Mouse (Mus musculus): Measurements from ENCODE around the gene Strip2. TPM values are rescaled to one million over a fixed set of nuclear protein-coding genes. Genes with fewer than 3 reads are reported as not detected.

Strip2 gene
- polyA plus RNA-seq, 1 experiment: 0.88 TPM

- Histone ChIP-seq H3K27me3 (ENCODE audit: control insufficient read depth, insufficient read depth, low read length, poor library complexity, severe bottlenecking) (no peaks in the 10 kb centered on the region), H3K4me1 (ENCODE audit: control insufficient read depth, insufficient read depth, low read length) (no peaks in the 10 kb centered on the region), H3K4me3 (ENCODE audit: low read depth, low read length) (no peak overlapping the region), H3K27ac (ENCODE audit: insufficient read depth, low read length) (no peak overlapping the region), H3K9me3 (replicated peaks; ENCODE audit: control insufficient read depth, insufficient read depth, low read length, poor library complexity, severe bottlenecking) (no peaks in the 10 kb centered on the region), H3K9ac (ENCODE audit: low read depth, poor library complexity, severe bottlenecking) (no peak overlapping the region), H3K36me3 (ENCODE audit: control insufficient read depth, insufficient read depth, low read length, poor library complexity, severe bottlenecking) (no peaks in the 10 kb centered on the region)
- TF ChIP-seq POLR2A (IDR thresholded peaks at IDR 0.05; ENCODE audit: insufficient read depth, low read length) (no peak), EP300 (IDR thresholded peaks at IDR 0.05; ENCODE audit: insufficient read depth, low read depth, low read length) (no peak), CTCF (IDR thresholded peaks at IDR 0.05; ENCODE audit: low read depth, low read length) (no peak)
These were observed 56.5 kb downstream of the Strip2 start for GRCm38 (mm10) chr6:29973341-29973740.

GRCm38 (mm10) chr6:29974836-29975235, 58.0 kb downstream of the Strip2 start:
- Histone ChIP-seq H3K27me3 (ENCODE audit: control insufficient read depth, insufficient read depth, low read length, poor library complexity, severe bottlenecking) (no peaks in the 10 kb centered on the region), H3K9me3 (replicated peaks; ENCODE audit: control insufficient read depth, insufficient read depth, low read length, poor library complexity, severe bottlenecking) (no peaks in the 10 kb centered on the region), H3K9ac (ENCODE audit: low read depth, poor library complexity, severe bottlenecking) (no peak overlapping the region), H3K36me3 (ENCODE audit: control insufficient read depth, insufficient read depth, low read length, poor library complexity, severe bottlenecking) (no peaks in the 10 kb centered on the region), H3K4me1 (ENCODE audit: control insufficient read depth, insufficient read depth, low read length) (no peaks in the 10 kb centered on the region), H3K27ac (ENCODE audit: insufficient read depth, low read length) (no peak overlapping the region), H3K4me3 (ENCODE audit: low read depth, low read length) (no peak overlapping the region)
- no peak for TF ChIP-seq POLR2A (IDR thresholded peaks at IDR 0.05; ENCODE audit: insufficient read depth, low read length)
- no peak for TF ChIP-seq EP300 (IDR thresholded peaks at IDR 0.05; ENCODE audit: insufficient read depth, low read depth, low read length)
- no peak for TF ChIP-seq CTCF (IDR thresholded peaks at IDR 0.05; ENCODE audit: low read depth, low read length)

GRCm38 (mm10) chr6:29980461-29980860, 63.6 kb downstream of the Strip2 start:
- Histone ChIP-seq H3K36me3 (ENCODE audit: control insufficient read depth, insufficient read depth, low read length, poor library complexity, severe bottlenecking) (no peaks in the 10 kb centered on the region), H3K4me3 (ENCODE audit: low read depth, low read length) (no peak overlapping the region), H3K4me1 (ENCODE audit: control insufficient read depth, insufficient read depth, low read length) (no peaks in the 10 kb centered on the region), H3K27me3 (ENCODE audit: control insufficient read depth, insufficient read depth, low read length, poor library complexity, severe bottlenecking) (no peaks in the 10 kb centered on the region), H3K9ac (ENCODE audit: low read depth, poor library complexity, severe bottlenecking) (no peak overlapping the region), H3K27ac (ENCODE audit: insufficient read depth, low read length) (no peak overlapping the region), H3K9me3 (replicated peaks; ENCODE audit: control insufficient read depth, insufficient read depth, low read length, poor library complexity, severe bottlenecking) (no peaks in the 10 kb centered on the region)
- TF ChIP-seq POLR2A (IDR thresholded peaks at IDR 0.05; ENCODE audit: insufficient read depth, low read length): no peak
- TF ChIP-seq CTCF (IDR thresholded peaks at IDR 0.05; ENCODE audit: low read depth, low read length): no peak
- TF ChIP-seq EP300 (IDR thresholded peaks at IDR 0.05; ENCODE audit: insufficient read depth, low read depth, low read length): no peak

- Histone ChIP-seq H3K4me3 (ENCODE audit: low read depth, low read length) (no peak overlapping the region), H3K27ac (ENCODE audit: insufficient read depth, low read length) (no peak overlapping the region), H3K36me3 (ENCODE audit: control insufficient read depth, insufficient read depth, low read length, poor library complexity, severe bottlenecking) (no peaks in the 10 kb centered on the region), H3K4me1 (ENCODE audit: control insufficient read depth, insufficient read depth, low read length) (peaks cover 1% of the 10 kb centered on the region), H3K9ac (ENCODE audit: low read depth, poor library complexity, severe bottlenecking) (no peak overlapping the region), H3K27me3 (ENCODE audit: control insufficient read depth, insufficient read depth, low read length, poor library complexity, severe bottlenecking) (no peaks in the 10 kb centered on the region), H3K9me3 (replicated peaks; ENCODE audit: control insufficient read depth, insufficient read depth, low read length, poor library complexity, severe bottlenecking) (no peaks in the 10 kb centered on the region)
- no peak for TF ChIP-seq EP300 (IDR thresholded peaks at IDR 0.05; ENCODE audit: insufficient read depth, low read depth, low read length)
- no peak for TF ChIP-seq POLR2A (IDR thresholded peaks at IDR 0.05; ENCODE audit: insufficient read depth, low read length)
- TF ChIP-seq CTCF (IDR thresholded peaks at IDR 0.05; ENCODE audit: low read depth, low read length): no peak
These were observed 65.0 kb downstream of the Strip2 start for GRCm38 (mm10) chr6:29981797-29982196.

- Histone ChIP-seq H3K4me3 (ENCODE audit: low read depth, low read length) (peak overlapping the region; percentile 53), H3K36me3 (ENCODE audit: control insufficient read depth, insufficient read depth, low read length, poor library complexity, severe bottlenecking) (no peaks in the 10 kb centered on the region), H3K9ac (ENCODE audit: low read depth, poor library complexity, severe bottlenecking) (peak overlapping the region; percentile 33), H3K9me3 (replicated peaks; ENCODE audit: control insufficient read depth, insufficient read depth, low read length, poor library complexity, severe bottlenecking) (no peaks in the 10 kb centered on the region), H3K4me1 (ENCODE audit: control insufficient read depth, insufficient read depth, low read length) (peaks cover 1% of the 10 kb centered on the region), H3K27me3 (ENCODE audit: control insufficient read depth, insufficient read depth, low read length, poor library complexity, severe bottlenecking) (no peaks in the 10 kb centered on the region), H3K27ac (ENCODE audit: insufficient read depth, low read length) (no peak overlapping the region)
- no peak for TF ChIP-seq EP300 (IDR thresholded peaks at IDR 0.05; ENCODE audit: insufficient read depth, low read depth, low read length)
- TF ChIP-seq POLR2A (IDR thresholded peaks at IDR 0.05; ENCODE audit: insufficient read depth, low read length): no peak
- no peak for TF ChIP-seq CTCF (IDR thresholded peaks at IDR 0.05; ENCODE audit: low read depth, low read length)
These were observed 68.3 kb downstream of the Strip2 start for GRCm38 (mm10) chr6:29985058-29985498.

- Histone ChIP-seq H3K27ac (ENCODE audit: insufficient read depth, low read length) (no peak overlapping the region), H3K4me3 (ENCODE audit: low read depth, low read length) (peak overlapping the region; percentile 53), H3K9me3 (replicated peaks; ENCODE audit: control insufficient read depth, insufficient read depth, low read length, poor library complexity, severe bottlenecking) (no peaks in the 10 kb centered on the region), H3K27me3 (ENCODE audit: control insufficient read depth, insufficient read depth, low read length, poor library complexity, severe bottlenecking) (no peaks in the 10 kb centered on the region), H3K9ac (ENCODE audit: low read depth, poor library complexity, severe bottlenecking) (peak overlapping the region; percentile 33), H3K4me1 (ENCODE audit: control insufficient read depth, insufficient read depth, low read length) (peaks cover 1% of the 10 kb centered on the region), H3K36me3 (ENCODE audit: control insufficient read depth, insufficient read depth, low read length, poor library complexity, severe bottlenecking) (no peaks in the 10 kb centered on the region)
- TF ChIP-seq EP300 (IDR thresholded peaks at IDR 0.05; ENCODE audit: insufficient read depth, low read depth, low read length) (no peak), CTCF (IDR thresholded peaks at IDR 0.05; ENCODE audit: low read depth, low read length) (no peak), POLR2A (IDR thresholded peaks at IDR 0.05; ENCODE audit: insufficient read depth, low read length) (no peak)
These were observed 68.7 kb downstream of the Strip2 start for GRCm38 (mm10) chr6:29985504-29985903.

Measured in ES-Bruce4 (cell line).